Mouse (Mus musculus): ENCODE results near the gene Prcc.

Prcc gene

DNA sequence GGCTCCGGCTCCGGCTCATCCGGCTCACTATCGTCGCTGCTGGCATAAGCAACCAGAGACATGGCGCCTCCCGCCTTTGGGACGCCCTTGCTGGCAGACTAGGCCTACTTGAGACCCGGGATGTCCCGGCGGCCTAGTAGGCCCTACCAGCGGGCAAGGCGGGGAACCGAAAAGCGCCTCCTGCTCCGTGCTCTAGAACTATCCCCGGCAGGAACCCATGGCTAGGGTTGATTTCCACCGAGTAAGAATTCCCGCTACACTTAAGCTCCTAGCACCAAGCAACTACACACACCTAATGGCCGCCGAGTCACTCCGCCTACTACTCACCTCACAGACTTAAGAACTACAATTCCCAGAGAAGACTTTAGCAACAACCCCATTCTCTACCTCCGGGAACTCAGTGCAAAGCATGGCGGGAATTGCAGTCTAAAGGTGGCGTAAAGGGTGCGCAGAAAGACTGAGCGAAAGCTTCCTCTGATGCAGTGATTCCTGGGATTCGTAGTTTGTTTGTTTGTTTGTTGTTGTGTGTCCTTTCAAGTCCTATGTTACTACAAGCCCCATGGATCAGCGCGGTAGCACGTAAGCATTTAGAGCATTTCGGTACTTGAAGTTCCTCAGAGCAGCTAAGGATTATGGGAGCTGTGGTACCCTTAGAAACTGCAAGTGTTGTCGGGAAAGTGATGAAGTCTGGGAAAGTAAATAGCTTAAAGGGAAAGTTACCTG lies at the start of gene Prcc:
Gene Prcc, minus strand, starts transcription at position 328 of the 723 bp plus-strand sequence.
- DNase-seq (ENCODE audit: low spot score), result peak; percentile 99

- DNase-seq (ENCODE audit: low spot score), result no peak
Observed at GRCm38 (mm10) chr3:87935201-87935600, 49.8 kb upstream of the Prcc start.

DNA sequence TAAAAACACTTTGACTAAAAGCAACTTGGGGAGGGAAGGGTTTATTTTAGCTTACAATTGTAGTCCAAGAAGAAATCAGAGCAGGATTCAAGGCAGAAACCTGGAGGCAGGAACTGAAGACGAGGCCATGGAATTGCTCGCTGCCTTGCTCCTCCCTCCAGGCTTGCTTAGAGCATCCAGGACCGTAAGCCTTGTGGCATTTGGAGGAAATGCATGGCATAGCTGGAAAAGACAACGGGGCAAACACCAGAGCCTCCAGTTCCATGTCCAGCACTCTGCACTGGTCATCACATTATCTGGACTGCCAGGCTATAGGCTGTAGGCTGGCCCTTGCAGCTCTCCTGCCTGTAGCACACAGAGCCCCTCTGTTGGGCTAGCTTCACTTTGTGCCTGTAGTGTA lies 49.1 kb upstream of the Prcc start:
- no peak for DNase-seq (ENCODE audit: low spot score)

DNA sequence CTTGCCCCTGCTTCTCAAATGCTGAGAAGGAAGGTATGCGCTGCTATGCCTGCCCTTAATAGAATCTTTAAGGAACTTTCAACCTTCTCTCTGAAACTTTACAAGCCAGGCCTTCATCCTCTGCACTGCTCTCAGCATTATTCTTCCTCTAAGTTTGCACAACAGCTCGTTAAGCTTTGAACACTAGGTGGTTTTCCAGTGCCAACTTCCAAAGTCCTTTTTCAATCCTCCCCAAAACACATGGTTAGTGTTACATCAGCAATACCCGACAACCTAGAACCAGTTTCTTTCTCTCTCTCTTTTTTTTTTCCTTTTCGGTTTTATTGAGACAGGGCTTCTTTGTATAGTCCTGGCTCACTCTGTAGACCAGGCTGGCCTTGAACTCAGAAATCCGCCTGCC lies 48.6 kb upstream of the Prcc start:
- no peak for DNase-seq (ENCODE audit: low spot score)

GRCm38 (mm10) chr3:87930078-87930795 lies 44.8 kb upstream of the Prcc start, which contains the start of the genes Isg20l2 and Rrnad1:
TSS of gene Isg20l2 (plus strand) at chr3:87930314.
TSS of gene Rrnad1 (minus strand) at chr3:87930717.
- peak; percentile 97 for DNase-seq (ENCODE audit: low spot score)

DNA sequence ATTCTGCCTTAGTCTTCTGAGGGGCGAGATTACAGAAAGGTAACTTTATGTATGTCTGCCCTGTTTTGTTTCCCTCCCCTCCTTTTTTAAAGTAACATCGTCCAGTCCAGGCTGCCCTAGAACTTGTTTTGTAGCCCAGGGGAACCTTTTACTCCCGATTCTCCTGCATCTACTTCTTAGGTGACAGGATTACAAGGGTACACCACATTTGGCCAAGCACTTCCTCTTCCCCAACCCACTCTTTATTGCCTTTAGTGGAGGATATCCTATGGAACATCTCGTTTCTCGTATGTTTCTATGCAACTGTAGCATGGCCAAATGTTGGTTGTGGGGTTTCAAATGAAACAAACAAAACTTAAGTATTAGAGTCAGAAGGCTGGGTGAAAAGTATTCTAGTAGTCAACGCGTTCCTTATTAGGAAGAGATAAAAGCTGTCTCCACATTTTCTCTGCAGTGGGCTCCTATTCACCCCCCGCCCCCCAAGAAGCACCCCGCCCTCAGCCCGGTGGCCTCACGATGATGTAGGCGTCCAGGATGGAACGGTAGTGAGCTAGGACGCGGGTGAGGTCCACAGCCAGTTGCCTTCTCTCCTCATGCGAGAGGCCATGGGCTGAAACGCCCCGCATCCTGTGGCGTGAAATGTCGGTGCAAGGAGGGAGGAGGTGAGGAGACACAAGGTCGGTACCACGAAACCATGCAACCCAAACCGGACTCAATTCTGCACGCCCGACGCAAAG lies 44.1 kb upstream of the Prcc start:
- no peak for DNase-seq (ENCODE audit: low spot score)

- DNase-seq (ENCODE audit: low spot score), result no peak
Observed at GRCm38 (mm10) chr3:87927452-87927851, 42.0 kb upstream of the Prcc start.

- DNase-seq (ENCODE audit: low spot score), result no peak
Observed at GRCm38 (mm10) chr3:87924996-87925395, 39.6 kb upstream of the Prcc start.

- no peak for DNase-seq (ENCODE audit: low spot score)
Observed at GRCm38 (mm10) chr3:87920270-87920943, 35.0 kb upstream of the Prcc start.

DNA sequence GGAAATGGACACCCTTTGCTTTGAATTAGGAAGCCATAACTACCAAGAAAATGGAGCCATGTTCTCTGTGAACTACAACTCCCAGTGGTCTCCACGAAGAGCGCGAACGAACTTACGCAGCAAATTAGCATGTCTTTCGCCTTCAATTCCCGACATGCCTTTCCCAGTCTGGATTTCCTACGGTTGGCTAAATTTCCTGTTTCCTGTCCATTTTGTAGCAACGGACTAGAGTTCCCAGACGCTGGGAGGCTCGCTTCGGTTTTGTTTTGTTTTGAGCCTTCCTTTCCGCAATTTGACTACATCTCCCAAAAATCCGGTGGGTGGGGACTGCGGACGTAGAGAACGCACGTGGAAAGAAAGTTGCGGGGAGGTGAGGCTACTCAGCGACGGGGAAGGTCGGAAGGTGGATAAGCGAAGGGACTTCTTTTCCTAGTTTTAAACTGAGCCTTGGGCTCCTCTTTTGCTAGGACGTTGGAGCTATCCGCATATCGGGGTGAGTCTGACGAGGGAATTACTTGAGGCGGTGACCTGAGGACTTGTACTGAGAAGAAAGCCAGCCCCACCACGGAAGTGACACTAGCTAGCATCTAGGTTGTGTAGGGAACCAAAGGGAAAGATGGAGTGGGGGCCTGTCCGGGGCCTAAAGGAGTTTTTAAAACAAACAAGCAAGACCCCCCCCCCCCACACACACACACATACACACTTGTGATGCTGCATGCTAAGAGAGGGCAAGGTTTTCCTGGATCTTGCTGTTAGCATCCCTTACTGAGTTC lies 34.1 kb upstream of the Prcc start, which contains the start of gene Mrpl24:
Gene Mrpl24, plus strand, starts transcription at position 171 of the 773 bp plus-strand sequence.
- peak; percentile 98 for DNase-seq (ENCODE audit: low spot score)

- DNase-seq (ENCODE audit: low spot score), result no peak
Observed at GRCm38 (mm10) chr3:87918551-87918950, 33.1 kb upstream of the Prcc start.

DNA sequence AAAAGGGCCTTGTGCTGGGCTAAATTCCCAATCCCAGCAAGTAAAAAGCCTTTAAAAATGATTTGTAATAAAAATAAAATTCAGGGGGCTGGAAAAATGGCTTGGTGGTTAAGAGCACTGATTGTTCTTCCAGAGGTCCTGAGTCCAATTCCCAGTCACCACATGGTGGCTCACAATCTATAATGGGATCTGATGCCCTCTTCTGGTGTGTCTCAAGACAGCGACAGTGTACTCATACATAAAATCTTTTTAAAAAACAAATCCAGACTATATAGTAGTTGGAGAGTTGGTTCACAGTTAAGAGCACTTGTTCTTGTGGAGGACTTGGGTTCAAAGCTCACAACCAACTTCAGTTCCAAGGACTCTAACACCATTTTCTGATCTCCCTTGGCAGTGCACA lies 31.6 kb upstream of the Prcc start:
- DNase-seq (ENCODE audit: low spot score), result no peak

DNA sequence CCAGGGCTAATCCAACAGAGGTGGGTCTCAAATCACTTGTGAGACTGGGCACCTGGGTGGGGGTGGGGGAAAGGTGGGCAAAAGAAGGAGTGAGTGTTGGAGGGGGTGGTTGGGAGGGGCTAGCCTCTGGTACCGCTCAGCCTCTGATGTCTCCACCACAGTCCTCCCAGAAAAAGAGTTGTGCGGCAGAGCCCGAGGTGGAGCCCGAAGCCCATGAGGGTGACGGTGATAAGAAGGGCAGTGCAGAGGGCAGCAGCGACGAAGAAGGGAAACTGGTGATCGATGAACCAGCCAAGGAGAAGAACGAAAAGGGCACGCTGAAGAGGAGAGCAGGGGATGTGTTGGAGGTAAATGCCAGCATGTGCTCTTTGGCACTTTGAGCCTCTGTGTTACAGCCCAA lies 28.5 kb upstream of the Prcc start:
- DNase-seq (ENCODE audit: low spot score), result no peak

GRCm38 (mm10) chr3:87913491-87913890 lies 28.1 kb upstream of the Prcc start:
- DNase-seq (ENCODE audit: low spot score), result no peak

DNA sequence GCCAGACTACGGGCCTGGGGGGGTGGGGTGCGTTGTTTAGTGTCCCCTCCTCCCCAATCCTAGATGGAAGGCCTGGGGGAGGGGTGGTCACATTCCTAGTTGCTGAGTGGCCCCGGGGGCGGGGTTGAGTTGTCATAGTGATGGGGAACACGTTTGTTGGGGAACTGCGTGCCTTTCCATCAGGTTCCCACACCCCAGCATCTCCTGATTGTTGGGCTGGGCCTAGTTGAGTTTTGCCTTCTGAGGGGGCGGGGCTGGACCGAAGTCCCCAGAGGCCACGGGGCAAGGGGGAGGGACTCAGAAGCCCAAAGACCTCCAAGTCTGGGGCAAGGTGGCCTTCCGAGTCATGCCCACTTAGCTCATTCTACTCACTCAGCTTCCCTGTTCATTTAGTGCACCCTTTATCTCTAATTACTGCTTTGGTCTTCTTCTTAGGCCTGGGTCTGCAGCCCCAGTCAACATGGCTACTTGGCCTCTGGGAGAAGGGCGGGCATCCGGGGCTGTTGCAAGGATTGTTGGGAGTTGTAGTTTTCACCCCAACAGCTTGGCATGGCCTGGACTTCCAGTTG lies 25.2 kb upstream of the Prcc start:
- DNase-seq (ENCODE audit: low spot score), result peak; percentile 93

- peak; percentile 84 for DNase-seq (ENCODE audit: low spot score)
Observed at GRCm38 (mm10) chr3:87909874-87910273, 24.5 kb upstream of the Prcc start.

- peak; percentile 43 for DNase-seq (ENCODE audit: low spot score)
Observed at GRCm38 (mm10) chr3:87909381-87909780, 24.0 kb upstream of the Prcc start.

DNA sequence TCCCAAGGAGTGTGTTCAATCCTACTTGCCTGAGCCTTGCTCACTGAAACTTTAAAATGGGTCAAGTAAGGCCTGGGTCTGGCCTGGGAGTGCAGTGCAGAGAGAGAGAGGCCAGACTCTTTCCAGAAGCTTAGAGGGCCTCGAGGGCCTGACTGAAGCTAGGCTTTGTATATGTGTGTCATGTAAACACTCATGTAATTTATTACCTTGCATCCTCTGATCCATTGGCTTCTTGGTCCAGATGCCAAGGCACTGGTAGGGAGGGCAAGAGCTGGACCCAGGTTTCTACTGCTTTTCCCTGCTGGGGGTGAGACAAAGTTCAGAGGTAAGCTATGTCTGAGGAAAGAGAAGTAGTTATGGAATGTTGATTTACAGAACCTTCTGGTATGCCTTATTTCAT lies 22.5 kb upstream of the Prcc start:
- DNase-seq (ENCODE audit: low spot score), result no peak

GRCm38 (mm10) chr3:87906981-87907857 lies 21.8 kb upstream of the Prcc start:
- DNase-seq (ENCODE audit: low spot score), result peak; percentile 42

GRCm38 (mm10) chr3:87906601-87906980 lies 21.2 kb upstream of the Prcc start:
- DNase-seq (ENCODE audit: low spot score), result peak; percentile 52
